Mouse (Mus musculus) small intestine, adult 2 months (tissue): ENCODE measurements around the gene Hs2st1.

Experiments used
- CTCF ChIP-seq: fragments of 200-500 bp; IDR thresholded peaks from 2 replicates; pipeline ENCODE4 v1.5.1; 2012; ENCODE audit warnings: low read depth, mild to moderate bottlenecking, control low read depth, inconsistent platforms, low read length, moderate library complexity, mixed read lengths; ENCODE audit not compliant: insufficient replicate concordance, insufficient read length; ENCODE audit errors: extremely low read depth
- POLR2A ChIP-seq: fragments of 200-500 bp; IDR thresholded peaks from 2 replicates; pipeline ENCODE4 v1.6.1; 2012; ENCODE audit warnings: low read depth, mild to moderate bottlenecking, control low read depth, inconsistent platforms, low read length, moderate library complexity

- TF ChIP-seq CTCF (no peak), POLR2A (no peak)
Measured at GRCm38 (mm10) chr3:144396478-144396877, 173.5 kb downstream of the Hs2st1 start.
